Mouse (Mus musculus) duodenum, adult 2 months (tissue): ENCODE measurements around the gene Dync1li2. TPM values are rescaled to one million over a fixed set of nuclear protein-coding genes. Genes with fewer than 3 reads are reported as not detected.

Experiments
- polyA plus RNA-seq: library from polyadenylated mRNA; depleted of rRNA; stranded (reverse); fragments of >200 nt; gene quantifications from 2 replicates; pipeline ENCODE4 v1.2.3, GENCODE M21; 2012; ENCODE audit warnings: low replicate concordance; rRNA removed

Dync1li2 gene
- polyA plus RNA-seq = 2.6 and 4.9 TPM in 2 replicates

GRCm38 (mm10) chr8:104442299-104443124 is at the start of gene Dync1li2:
Gene Dync1li2, minus strand, starts transcription at chr8:104443047.

GRCm38 (mm10) chr8:104395703-104396357 is 47.0 kb downstream of the Dync1li2 start, which contains the start of gene Cmtm4:
Gene Cmtm4, minus strand, starts transcription at chr8:104395807.

Other genes with a start within 250 kb of the Dync1li2 start
- 6.6 and 7.7 TPM in 2 replicates for gene Tk2, start 194.5 kb downstream of the Dync1li2 start, polyA plus RNA-seq
- 0.24 and 0.93 TPM in 2 replicates for gene Cklf, start 192.2 kb downstream of the Dync1li2 start, polyA plus RNA-seq
- gene Cmtm2a, start 149.9 kb downstream of the Dync1li2 start, polyA plus RNA-seq = not detected in 2 replicates
- gene Gm45711, start 133.0 kb downstream of the Dync1li2 start, polyA plus RNA-seq = not detected in 2 replicates
- 0.05 TPM in 1 of 2 replicates, not detected in the other for gene Cmtm1, start 132.9 kb downstream of the Dync1li2 start, polyA plus RNA-seq
- not detected in 2 replicates for gene Gm11020, start 121.5 kb downstream of the Dync1li2 start, polyA plus RNA-seq
- gene Cmtm2b, start 120.8 kb downstream of the Dync1li2 start, polyA plus RNA-seq = not detected in 2 replicates
- gene Cmtm3, start 103.6 kb downstream of the Dync1li2 start, polyA plus RNA-seq = 24.7 and 28.7 TPM in 2 replicates
- gene Cmtm4, start 47.2 kb downstream of the Dync1li2 start, polyA plus RNA-seq = 17.6 and 17.7 TPM in 2 replicates
- gene Terb1, start 66.9 kb upstream of the Dync1li2 start, polyA plus RNA-seq = 0.05 and 0.09 TPM in 2 replicates
- gene Nae1, start 91.6 kb upstream of the Dync1li2 start, polyA plus RNA-seq = 1.1 and 1.9 TPM in 2 replicates
- gene Car7, start 91.6 kb upstream of the Dync1li2 start, polyA plus RNA-seq = 2.2 and 3.5 TPM in 2 replicates
- gene Pdp2, start 148.4 kb upstream of the Dync1li2 start, polyA plus RNA-seq = 2.3 and 4.1 TPM in 2 replicates
- not detected in 2 replicates for gene Cdh16, start 181.3 kb upstream of the Dync1li2 start, polyA plus RNA-seq
- 5.5 TPM in 2 replicates for gene Rrad, start 188.3 kb upstream of the Dync1li2 start, polyA plus RNA-seq
- gene Ciao2b, start 198.9 kb upstream of the Dync1li2 start, polyA plus RNA-seq = 31.2 and 56.2 TPM in 2 replicates